Mouse (Mus musculus): ENCODE data around the gene Cbx3. TPM values are rescaled to one million over a fixed set of nuclear protein-coding genes. Genes with fewer than 3 reads are reported as not detected.
"Not testable (repeated sequence)": the region's sequence is repeated elsewhere in the genome, so short reads cannot be mapped to it uniquely, and the experiment has no call there.

Gene Cbx3
- polyA plus RNA-seq, 1 experiment from 2014 or later = 518 TPM

DNA sequence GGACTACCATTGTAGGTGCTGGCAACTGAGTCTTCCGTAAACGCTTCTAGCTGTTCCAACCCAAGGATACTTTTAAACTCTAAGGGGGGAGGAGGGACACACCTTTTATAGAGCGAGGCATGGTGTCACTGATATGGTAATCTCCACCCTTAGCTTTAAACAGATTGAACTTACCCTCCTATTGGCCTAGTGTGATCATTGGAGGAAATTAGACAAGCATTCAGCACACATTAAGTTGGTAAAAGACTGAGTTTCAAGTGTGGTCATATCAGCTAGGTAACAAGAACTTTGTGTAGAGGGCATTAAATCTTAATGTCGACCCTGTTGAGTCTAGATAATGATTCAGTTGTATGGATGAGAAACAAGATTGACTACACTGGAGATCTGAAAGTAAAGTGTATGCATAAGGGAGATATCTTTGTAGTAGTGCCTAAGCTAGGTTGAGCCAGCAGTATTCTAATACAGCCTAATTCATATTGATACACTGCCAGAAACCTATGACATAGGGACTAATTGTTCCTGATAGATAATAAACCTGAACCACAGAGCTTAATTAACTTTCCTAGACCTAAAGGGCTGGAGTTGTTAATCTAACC lies 9.1 kb downstream of the Cbx3 start:
- Histone ChIP-seq H3K4me1 (ENCODE audit: control insufficient read depth, insufficient read depth, low read length) (no peaks in the 10 kb centered on the region), H3K27me3 (ENCODE audit: control insufficient read depth, insufficient read depth, low read length) (no peaks in the 10 kb centered on the region), H3K36me3 (ENCODE audit: control insufficient read depth, insufficient read depth, low read length) (peaks cover 74% of the 10 kb centered on the region), H3K27ac (replicated peaks; ENCODE audit: low read depth, low read length) (no peak overlapping the region), H3K9me3 (ENCODE audit: control insufficient read depth, low read length) (no peaks in the 10 kb centered on the region), H3K9ac (replicated peaks; ENCODE audit: low read length) (no peak overlapping the region), H3K4me2 (ENCODE audit: low read length) (no peak overlapping the region), H3K4me3 (replicated peaks; ENCODE audit: low read depth, low read length) (no peak overlapping the region)
- 96% methylated on average over 4 of the region's 4 CpGs for WGBS
- DNase-seq (no peak), ATAC-seq (ENCODE audit: low FRiP score, low TSS enrichment) (no peak)

DNA sequence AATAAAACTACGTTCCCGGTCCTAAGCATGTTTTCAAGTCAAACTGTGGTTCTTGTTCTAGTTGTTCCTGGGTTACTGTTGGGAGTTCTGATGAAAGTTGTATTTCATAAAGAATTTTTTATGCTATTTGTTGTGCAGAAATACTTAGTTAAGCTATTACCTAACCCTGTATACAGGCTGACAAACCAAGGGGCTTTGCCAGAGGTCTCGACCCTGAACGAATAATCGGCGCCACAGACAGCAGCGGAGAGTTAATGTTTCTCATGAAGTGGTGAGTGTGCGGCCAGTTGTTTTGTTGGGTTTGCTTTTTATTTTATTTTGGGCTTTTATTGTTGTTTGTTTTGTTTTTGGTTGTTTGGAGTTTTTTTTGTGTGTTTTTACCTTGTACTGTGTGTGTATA lies 11.4 kb downstream of the Cbx3 start:
- ATAC-seq (ENCODE audit: low FRiP score, low TSS enrichment) (no peak), DNase-seq (no peak)
- no peaks in the 10 kb centered on the region for H3K4me1 ChIP-seq (ENCODE audit: control insufficient read depth, insufficient read depth, low read length)
- H3K9ac ChIP-seq (replicated peaks; ENCODE audit: low read length) = no peak overlapping the region
- H3K36me3 ChIP-seq (ENCODE audit: control insufficient read depth, insufficient read depth, low read length) = peaks cover 62% of the 10 kb centered on the region
- H3K27me3 ChIP-seq (ENCODE audit: control insufficient read depth, insufficient read depth, low read length) = no peaks in the 10 kb centered on the region
- H3K4me3 ChIP-seq (replicated peaks; ENCODE audit: low read depth, low read length) = no peak overlapping the region
- no peak overlapping the region for H3K27ac ChIP-seq (replicated peaks; ENCODE audit: low read depth, low read length)
- 95% methylated on average over 8 of the region's 8 CpGs for WGBS
- H3K9me3 ChIP-seq (ENCODE audit: control insufficient read depth, low read length) = no peaks in the 10 kb centered on the region
- no peak overlapping the region for H3K4me2 ChIP-seq (ENCODE audit: low read length)

DNA sequence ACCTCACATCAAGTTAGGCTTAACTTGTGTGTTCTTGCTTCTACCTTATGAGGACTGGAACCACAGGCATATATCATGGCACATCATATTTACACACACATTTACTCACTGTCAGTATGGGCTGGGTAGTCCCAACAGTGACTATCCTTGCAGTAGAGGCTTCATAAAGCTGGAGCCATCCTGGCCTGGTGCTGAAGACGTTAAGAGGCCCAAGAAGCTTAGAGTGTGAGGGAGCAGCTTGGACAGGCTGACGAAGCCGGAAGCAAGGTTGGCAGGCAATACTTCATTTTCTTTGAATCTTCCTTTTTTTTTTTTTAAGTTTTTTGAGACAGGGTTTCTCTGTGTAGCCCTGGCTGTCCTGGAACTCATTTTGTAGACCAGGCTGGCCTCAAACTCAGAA lies 13.7 kb downstream of the Cbx3 start:
- H3K4me2 ChIP-seq (ENCODE audit: low read length) = no peak overlapping the region
- 95% methylated on average over 3 of the region's 3 CpGs for WGBS
- no peaks in the 10 kb centered on the region for H3K4me1 ChIP-seq (ENCODE audit: control insufficient read depth, insufficient read depth, low read length)
- DNase-seq (no peak), ATAC-seq (ENCODE audit: low FRiP score, low TSS enrichment) (no peak)
- H3K9me3 ChIP-seq (ENCODE audit: control insufficient read depth, low read length) = no peaks in the 10 kb centered on the region
- no peaks in the 10 kb centered on the region for H3K27me3 ChIP-seq (ENCODE audit: control insufficient read depth, insufficient read depth, low read length)
- H3K4me3 ChIP-seq (replicated peaks; ENCODE audit: low read depth, low read length) = no peak overlapping the region
- H3K9ac ChIP-seq (replicated peaks; ENCODE audit: low read length) = no peak overlapping the region
- peaks cover 46% of the 10 kb centered on the region for H3K36me3 ChIP-seq (ENCODE audit: control insufficient read depth, insufficient read depth, low read length)
- H3K27ac ChIP-seq (replicated peaks; ENCODE audit: low read depth, low read length) = no peak overlapping the region

DNA sequence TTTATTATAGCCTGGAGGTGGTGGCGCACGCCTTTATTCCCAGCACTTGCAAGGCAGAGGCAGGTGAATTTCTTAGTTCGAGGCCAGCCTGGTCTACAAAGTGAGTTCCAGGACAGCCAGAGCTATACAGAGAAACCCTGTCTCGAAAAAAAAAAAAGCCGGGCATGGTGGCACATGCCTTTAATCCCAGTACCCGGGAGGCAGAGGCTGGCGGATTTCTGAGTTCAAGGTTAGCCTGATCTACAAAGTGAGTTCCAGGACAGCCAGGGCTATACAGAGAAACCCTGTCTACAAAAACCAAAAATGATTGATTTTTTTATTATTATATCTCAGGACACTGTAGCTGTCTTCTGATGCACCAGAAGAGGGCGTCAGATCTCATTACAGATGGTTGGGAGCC lies 14.4 kb downstream of the Cbx3 start:
- H3K9ac ChIP-seq (replicated peaks; ENCODE audit: low read length); H3K27ac ChIP-seq (replicated peaks; ENCODE audit: low read depth, low read length); DNase-seq; ATAC-seq (ENCODE audit: low FRiP score, low TSS enrichment); H3K27me3 ChIP-seq (ENCODE audit: control insufficient read depth, insufficient read depth, low read length); H3K4me1 ChIP-seq (ENCODE audit: control insufficient read depth, insufficient read depth, low read length); H3K9me3 ChIP-seq (ENCODE audit: control insufficient read depth, low read length); H3K4me2 ChIP-seq (ENCODE audit: low read length); H3K4me3 ChIP-seq (replicated peaks; ENCODE audit: low read depth, low read length): not testable (repeated sequence)
- WGBS = 92% methylated on average over 8 of the region's 8 CpGs
- H3K36me3 ChIP-seq (ENCODE audit: control insufficient read depth, insufficient read depth, low read length) = peaks cover 39% of the 10 kb centered on the region

DNA sequence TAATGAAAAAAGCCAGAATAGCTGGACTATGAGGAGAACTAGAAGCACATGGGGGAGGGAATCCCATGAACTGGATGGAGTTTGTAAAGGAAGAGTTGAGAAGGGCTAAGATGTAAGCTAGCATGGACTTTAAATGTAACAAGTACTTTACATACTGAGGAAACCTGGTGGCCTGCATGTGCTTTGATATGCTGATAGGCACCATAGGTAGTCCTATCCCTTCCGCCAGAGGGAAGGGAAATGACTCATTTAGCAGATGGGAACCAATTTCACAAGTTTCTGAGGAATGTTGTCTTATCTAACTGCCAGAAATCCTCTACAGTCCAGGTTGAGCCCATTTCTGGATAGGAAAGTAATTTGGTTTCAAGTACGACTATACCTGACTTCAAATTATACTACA lies 15.5 kb downstream of the Cbx3 start:
- DNase-seq = no peak
- ATAC-seq (ENCODE audit: low FRiP score, low TSS enrichment) = no peak
- H3K9ac ChIP-seq (replicated peaks; ENCODE audit: low read length) = no peak overlapping the region
- H3K4me1 ChIP-seq (ENCODE audit: control insufficient read depth, insufficient read depth, low read length) = no peaks in the 10 kb centered on the region
- no peak overlapping the region for H3K4me2 ChIP-seq (ENCODE audit: low read length)
- H3K36me3 ChIP-seq (ENCODE audit: control insufficient read depth, insufficient read depth, low read length) = peaks cover 28% of the 10 kb centered on the region
- H3K4me3 ChIP-seq (replicated peaks; ENCODE audit: low read depth, low read length) = no peak overlapping the region
- H3K27me3 ChIP-seq (ENCODE audit: control insufficient read depth, insufficient read depth, low read length) = no peaks in the 10 kb centered on the region
- H3K9me3 ChIP-seq (ENCODE audit: control insufficient read depth, low read length) = no peaks in the 10 kb centered on the region
- WGBS = 74% methylated on average over 2 of the region's 2 CpGs
- no peak overlapping the region for H3K27ac ChIP-seq (replicated peaks; ENCODE audit: low read depth, low read length)

DNA sequence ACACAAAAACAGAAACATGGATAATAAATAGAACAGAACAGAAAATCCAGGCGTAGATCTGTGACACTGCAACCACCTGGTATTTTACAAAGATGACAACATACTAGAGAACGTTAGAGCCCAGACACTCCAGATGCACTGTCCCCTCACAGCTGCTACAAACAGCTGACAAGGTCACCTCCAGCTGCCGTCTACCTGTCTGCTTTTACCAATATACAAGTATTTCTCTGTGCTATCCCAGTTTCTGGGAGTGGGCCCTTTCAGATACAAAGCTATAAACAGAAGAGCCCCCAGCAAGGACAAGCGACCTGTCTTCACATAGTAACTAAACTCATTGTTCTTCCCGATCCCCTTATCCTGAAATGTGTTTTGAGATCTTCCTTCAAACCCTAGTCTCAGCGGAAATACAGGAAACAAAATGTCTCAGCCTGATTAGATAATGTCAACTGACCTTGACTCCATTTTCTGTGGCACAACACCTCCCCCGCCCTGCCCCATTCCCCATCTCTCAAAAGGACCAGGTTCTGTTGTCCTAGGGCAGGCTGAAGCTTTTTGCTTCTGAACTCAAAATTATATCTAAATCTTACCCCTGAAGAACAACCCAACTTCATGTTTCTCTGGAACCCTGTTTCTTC lies 16.0 kb downstream of the Cbx3 start:
- Histone ChIP-seq H3K4me2 (ENCODE audit: low read length) (no peak overlapping the region), H3K36me3 (ENCODE audit: control insufficient read depth, insufficient read depth, low read length) (peaks cover 22% of the 10 kb centered on the region), H3K4me3 (replicated peaks; ENCODE audit: low read depth, low read length) (no peak overlapping the region), H3K9ac (replicated peaks; ENCODE audit: low read length) (no peak overlapping the region), H3K27me3 (ENCODE audit: control insufficient read depth, insufficient read depth, low read length) (no peaks in the 10 kb centered on the region), H3K9me3 (ENCODE audit: control insufficient read depth, low read length) (no peaks in the 10 kb centered on the region), H3K27ac (replicated peaks; ENCODE audit: low read depth, low read length) (no peak overlapping the region), H3K4me1 (ENCODE audit: control insufficient read depth, insufficient read depth, low read length) (no peaks in the 10 kb centered on the region)
- 79% methylated on average over 7 of the region's 7 CpGs for WGBS
- no peak for DNase-seq
- no peak for ATAC-seq (ENCODE audit: low FRiP score, low TSS enrichment)

DNA sequence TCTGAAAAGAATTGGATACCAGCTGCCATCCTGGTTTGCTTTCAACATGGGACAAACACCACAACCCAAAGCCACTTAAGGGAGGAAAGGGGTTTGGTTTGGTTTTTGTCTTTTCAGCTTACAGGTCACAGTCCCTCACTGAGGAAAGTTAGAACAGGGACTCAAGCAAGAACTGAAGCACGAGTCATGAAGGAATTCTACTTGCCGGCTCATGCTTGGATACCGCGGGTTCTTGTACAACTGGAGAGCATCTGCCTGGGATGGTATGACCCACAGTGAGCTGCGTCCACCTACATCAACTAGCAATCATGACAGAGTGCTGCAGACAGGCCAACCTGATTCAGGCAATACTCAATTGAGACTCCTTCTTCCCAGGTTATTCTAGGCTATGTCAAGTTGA lies 16.6 kb downstream of the Cbx3 start:
- Histone ChIP-seq H3K4me3 (replicated peaks; ENCODE audit: low read depth, low read length) (no peak overlapping the region), H3K36me3 (ENCODE audit: control insufficient read depth, insufficient read depth, low read length) (peaks cover 17% of the 10 kb centered on the region), H3K4me2 (ENCODE audit: low read length) (no peak overlapping the region), H3K9me3 (ENCODE audit: control insufficient read depth, low read length) (no peaks in the 10 kb centered on the region), H3K9ac (replicated peaks; ENCODE audit: low read length) (no peak overlapping the region), H3K27ac (replicated peaks; ENCODE audit: low read depth, low read length) (no peak overlapping the region), H3K27me3 (ENCODE audit: control insufficient read depth, insufficient read depth, low read length) (no peaks in the 10 kb centered on the region), H3K4me1 (ENCODE audit: control insufficient read depth, insufficient read depth, low read length) (no peaks in the 10 kb centered on the region)
- 93% methylated on average over 5 of the region's 5 CpGs for WGBS
- no peak for ATAC-seq (ENCODE audit: low FRiP score, low TSS enrichment)
- DNase-seq = no peak

DNA sequence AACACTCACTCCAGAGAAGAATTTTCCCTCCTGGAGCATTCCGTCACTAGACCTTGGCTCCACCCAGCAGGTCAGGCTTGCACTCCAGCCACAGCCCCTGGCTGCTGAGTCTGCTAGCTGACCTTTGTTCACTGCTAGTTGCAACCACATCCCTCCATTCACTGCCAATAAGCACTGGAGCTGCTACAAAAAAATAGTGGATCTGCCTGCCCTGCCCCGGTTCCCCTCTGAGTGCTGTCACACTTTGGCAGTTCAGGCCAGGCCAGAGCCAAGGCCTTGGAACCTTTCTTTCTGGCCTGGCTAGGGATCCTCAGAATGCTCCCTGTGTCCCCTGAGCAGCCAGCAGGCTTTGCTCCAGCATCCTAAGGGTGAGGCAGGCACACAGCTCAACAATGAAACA lies 19.6 kb downstream of the Cbx3 start:
- no peak for DNase-seq
- Histone ChIP-seq H3K9ac (replicated peaks; ENCODE audit: low read length) (no peak overlapping the region), H3K9me3 (ENCODE audit: control insufficient read depth, low read length) (no peaks in the 10 kb centered on the region), H3K36me3 (ENCODE audit: control insufficient read depth, insufficient read depth, low read length) (no peaks in the 10 kb centered on the region), H3K4me2 (ENCODE audit: low read length) (no peak overlapping the region), H3K4me3 (replicated peaks; ENCODE audit: low read depth, low read length) (no peak overlapping the region), H3K27ac (replicated peaks; ENCODE audit: low read depth, low read length) (no peak overlapping the region), H3K27me3 (ENCODE audit: control insufficient read depth, insufficient read depth, low read length) (no peaks in the 10 kb centered on the region), H3K4me1 (ENCODE audit: control insufficient read depth, insufficient read depth, low read length) (no peaks in the 10 kb centered on the region)
- 73% methylated on average over 2 of the region's 2 CpGs for WGBS
- no peak for ATAC-seq (ENCODE audit: low FRiP score, low TSS enrichment)

DNA sequence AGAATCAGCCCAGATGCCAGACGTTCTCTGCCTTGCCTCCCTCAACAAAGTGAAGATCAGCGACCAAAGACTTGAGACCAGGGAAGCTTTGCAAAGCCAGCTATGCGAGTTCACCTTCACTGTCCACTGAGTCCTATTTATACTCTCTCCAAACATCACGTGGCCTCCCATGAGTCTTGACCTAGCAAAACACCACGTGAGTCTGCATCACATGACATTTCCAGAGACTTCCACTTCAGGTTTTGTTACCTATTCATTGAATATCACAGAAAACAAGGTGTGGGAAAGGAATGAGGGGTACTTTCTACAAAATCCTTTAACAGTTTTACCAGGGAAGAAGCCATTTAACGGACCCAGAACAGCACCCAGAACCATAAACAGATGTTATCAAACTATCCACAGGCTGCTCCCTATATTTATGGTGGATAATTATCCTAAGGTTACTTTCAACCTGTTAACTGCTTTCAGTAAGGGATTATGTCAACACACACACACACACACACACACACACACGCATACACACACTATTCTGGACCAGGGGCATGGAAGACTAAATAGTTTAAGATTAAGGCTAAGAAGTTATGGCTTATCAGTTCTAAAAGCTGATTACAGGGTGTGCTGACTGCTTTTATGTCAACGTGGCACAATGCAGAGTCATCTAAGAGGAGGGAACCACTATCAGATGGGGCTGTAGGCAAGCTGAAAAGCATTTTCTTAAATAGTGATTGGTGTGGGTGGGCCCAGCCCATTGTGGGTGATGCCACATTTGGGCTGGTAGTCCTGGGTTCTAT lies 27.4 kb downstream of the Cbx3 start:
- H3K27ac ChIP-seq (replicated peaks; ENCODE audit: low read depth, low read length) = no peak overlapping the region
- 78% methylated on average over 8 of the region's 8 CpGs for WGBS
- H3K27me3 ChIP-seq (ENCODE audit: control insufficient read depth, insufficient read depth, low read length) = no peaks in the 10 kb centered on the region
- no peaks in the 10 kb centered on the region for H3K9me3 ChIP-seq (ENCODE audit: control insufficient read depth, low read length)
- no peak overlapping the region for H3K9ac ChIP-seq (replicated peaks; ENCODE audit: low read length)
- no peak for DNase-seq
- no peaks in the 10 kb centered on the region for H3K36me3 ChIP-seq (ENCODE audit: control insufficient read depth, insufficient read depth, low read length)
- H3K4me2 ChIP-seq (ENCODE audit: low read length) = no peak overlapping the region
- no peak overlapping the region for H3K4me3 ChIP-seq (replicated peaks; ENCODE audit: low read depth, low read length)
- H3K4me1 ChIP-seq (ENCODE audit: control insufficient read depth, insufficient read depth, low read length) = no peaks in the 10 kb centered on the region
- ATAC-seq (ENCODE audit: low FRiP score, low TSS enrichment) = no peak
